Mouse (Mus musculus) lung, adult 2 months (tissue): ENCODE measurements around the gene Prr5.

ENCODE experiments used
- CTCF ChIP-seq: fragments of 200-500 bp; IDR thresholded peaks from 2 replicates; pipeline ENCODE4 v1.5.1; 2011; ENCODE audit warnings: mild to moderate bottlenecking, low read length, control low read depth; ENCODE audit not compliant: insufficient read depth
- POLR2A ChIP-seq: fragments of 200-500 bp; IDR thresholded peaks from 2 replicates; pipeline ENCODE4 v1.6.1; 2011; ENCODE audit warnings: low read depth, mild to moderate bottlenecking, control low read depth, low read length, borderline replicate concordance; ENCODE audit errors: extremely low read depth

DNA sequence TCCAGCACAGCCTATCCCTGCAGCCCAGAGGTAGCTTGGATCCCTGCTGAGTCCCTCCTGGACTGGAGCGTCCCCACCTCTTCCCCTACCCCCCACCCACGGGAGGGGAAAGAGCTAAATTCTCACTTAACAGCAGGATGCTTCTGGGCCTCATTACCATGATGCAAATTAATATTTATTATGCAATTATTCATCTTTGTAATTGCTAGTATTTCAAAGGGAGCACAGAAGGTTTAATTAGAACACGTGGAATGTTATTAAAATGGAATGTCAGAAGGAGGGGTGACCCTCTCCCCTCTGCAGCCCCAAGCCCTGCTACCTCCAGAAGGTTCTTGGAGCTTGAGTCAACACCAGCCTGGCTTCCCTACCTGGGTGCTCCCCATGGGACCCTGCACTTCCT lies 49.4 kb upstream of the Prr5 start:
- TF ChIP-seq CTCF (no peak), POLR2A (no peak)
